Mouse (Mus musculus): ENCODE results near the gene Glyr1. TPM values are rescaled to one million over a fixed set of nuclear protein-coding genes. Genes with fewer than 3 reads are reported as not detected.

The Glyr1 gene
- polyA plus RNA-seq, 1 experiment from 2014 or later, result 228 TPM

DNA sequence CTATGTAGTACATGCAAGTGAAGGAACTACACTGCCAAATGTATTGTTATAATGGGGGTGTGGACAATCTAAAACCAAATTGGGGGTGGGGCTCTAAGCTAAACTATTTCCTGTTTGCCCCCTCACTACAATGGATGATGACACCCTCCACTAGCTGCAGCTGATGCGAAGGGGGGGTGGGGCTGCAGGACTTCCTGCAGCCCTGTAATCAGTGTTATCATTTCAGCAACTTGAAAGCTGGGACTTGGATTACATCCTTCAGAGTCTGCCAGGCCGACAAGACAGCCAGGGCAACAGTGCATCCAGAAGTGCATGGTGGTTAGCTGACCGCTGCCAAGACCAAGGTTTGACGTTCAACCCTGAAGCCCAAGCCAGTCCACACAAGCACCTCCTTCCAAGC lies 78.0 kb downstream of the Glyr1 start:
- peaks cover 19% of the 10 kb centered on the region for H3K36me3 ChIP-seq
- ATAC-seq, result no peak
- WGBS, result 90% methylated on average over 4 of the region's 4 CpGs
- H3K9me3 ChIP-seq, result no peaks in the 10 kb centered on the region
- no peaks in the 10 kb centered on the region for H3K4me1 ChIP-seq (replicated peaks)
- H3K4me2 ChIP-seq (replicated peaks), result no peak overlapping the region
- no peak overlapping the region for H3K9ac ChIP-seq (replicated peaks)
- H3K27ac ChIP-seq, result no peak overlapping the region
- no peak overlapping the region for H3K4me3 ChIP-seq (replicated peaks)
- H3K27me3 ChIP-seq, result no peaks in the 10 kb centered on the region

DNA sequence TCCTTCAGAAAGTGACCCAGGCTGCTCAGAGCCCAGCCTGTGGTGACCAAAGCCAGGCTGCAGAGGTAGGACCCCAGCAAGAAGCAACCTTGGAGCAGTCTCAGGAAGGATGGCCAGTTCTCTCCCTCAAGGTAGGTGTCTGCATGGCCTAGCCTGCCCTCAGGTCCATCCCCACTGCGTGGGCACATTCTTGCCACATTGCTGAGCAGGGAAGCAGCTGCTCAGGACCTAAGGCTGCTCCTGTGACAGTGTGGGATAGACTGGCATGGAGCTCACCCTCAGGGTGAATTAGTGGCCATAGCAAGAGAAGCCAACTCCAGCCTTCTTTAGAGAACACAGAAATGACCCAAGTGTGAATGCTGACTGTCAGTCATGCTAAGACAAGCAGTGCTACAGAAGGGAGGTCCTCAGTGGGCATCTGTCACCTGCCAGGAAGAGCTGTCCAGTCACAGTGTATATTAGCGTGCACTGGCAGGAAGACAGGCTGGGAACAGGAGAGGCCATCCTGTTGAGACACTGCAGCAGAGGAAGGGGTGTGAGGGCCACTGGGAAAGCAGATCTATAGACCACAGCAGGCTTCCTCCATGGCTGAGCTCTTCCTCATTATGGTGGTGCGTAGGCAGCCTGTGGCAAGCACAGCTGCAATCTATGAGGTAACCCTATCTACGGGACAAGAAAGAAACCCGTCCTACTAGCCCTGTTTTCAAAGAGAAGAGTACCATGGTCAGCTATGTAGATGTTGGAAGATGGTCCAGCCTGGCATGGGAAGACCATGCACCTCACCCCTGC lies 80.4 kb downstream of the Glyr1 start:
- Histone ChIP-seq H3K27me3 (no peaks in the 10 kb centered on the region), H3K4me2 (replicated peaks) (no peak overlapping the region), H3K27ac (no peak overlapping the region), H3K4me1 (replicated peaks) (peaks cover 10% of the 10 kb centered on the region), H3K36me3 (peaks cover 19% of the 10 kb centered on the region), H3K4me3 (replicated peaks) (no peak overlapping the region), H3K9me3 (no peaks in the 10 kb centered on the region), H3K9ac (replicated peaks) (no peak overlapping the region)
- ATAC-seq, result no peak
- 84% methylated on average over 5 of the region's 5 CpGs for WGBS

DNA sequence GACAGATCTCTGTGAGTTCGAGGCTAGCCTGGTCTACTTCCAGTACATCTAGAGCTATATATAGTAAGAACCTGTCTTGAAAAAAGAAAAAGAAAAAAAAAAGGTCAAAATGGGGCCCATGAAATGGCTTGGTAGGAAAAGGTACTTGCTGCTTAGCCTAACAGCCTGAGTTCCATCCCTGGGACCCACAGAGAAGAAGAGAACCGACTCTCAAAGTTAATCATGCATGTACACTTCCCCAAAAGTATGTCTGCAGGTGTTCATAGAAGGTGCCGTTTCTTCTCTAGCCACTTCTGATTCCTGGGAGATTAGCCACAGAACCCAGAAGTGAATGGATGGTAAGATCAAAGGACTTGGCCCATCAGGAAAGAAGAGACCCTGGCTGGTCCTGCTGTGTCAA lies 81.2 kb downstream of the Glyr1 start:
- Histone ChIP-seq H3K9me3 (no peaks in the 10 kb centered on the region), H3K4me2 (replicated peaks) (no peak overlapping the region), H3K36me3 (peaks cover 19% of the 10 kb centered on the region), H3K4me1 (replicated peaks) (peaks cover 12% of the 10 kb centered on the region), H3K4me3 (replicated peaks) (no peak overlapping the region), H3K27ac (no peak overlapping the region), H3K27me3 (no peaks in the 10 kb centered on the region), H3K9ac (replicated peaks) (no peak overlapping the region)
- WGBS, result 77% methylated on average over 3 of the region's 3 CpGs
- ATAC-seq, result no peak

DNA sequence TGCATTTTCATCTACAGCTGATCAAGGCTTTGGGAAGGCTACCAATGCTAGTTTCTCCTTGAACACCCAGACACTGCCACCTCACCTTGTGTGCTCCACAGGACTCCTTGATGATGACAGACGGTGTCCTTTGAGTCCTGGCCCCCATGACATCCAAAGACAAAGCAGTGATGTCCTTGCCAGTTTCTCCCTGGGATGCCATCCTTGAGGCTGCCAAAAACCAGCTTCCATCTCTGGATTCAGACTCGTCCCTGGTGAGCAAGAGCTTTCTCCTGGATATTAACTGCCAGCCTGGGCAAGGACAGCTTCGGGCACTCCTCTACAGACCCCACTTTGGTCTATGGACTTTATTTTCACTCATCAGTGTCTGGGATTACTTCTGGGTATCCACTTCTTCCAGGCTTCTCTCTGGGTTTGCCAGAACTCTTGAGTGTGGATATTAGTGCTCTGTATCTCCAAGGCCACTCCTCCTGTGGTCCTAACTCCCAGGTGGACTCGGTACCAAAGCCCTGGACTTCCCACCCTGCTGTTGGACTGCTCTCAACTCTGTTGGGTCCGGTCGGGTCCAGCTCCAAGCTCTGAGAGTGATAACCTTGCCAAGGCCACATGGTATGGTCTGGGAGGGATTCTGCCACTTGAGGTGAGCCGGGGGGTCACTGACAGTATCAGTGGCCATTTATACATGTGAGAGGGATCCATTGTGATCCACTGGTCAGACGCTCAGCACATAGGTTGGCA lies 84.1 kb downstream of the Glyr1 start:
- Histone ChIP-seq H3K4me2 (replicated peaks) (peak overlapping the region; percentile 81; the same call in 1 of the 2 replicates), H3K9ac (replicated peaks) (no peak overlapping the region)

DNA sequence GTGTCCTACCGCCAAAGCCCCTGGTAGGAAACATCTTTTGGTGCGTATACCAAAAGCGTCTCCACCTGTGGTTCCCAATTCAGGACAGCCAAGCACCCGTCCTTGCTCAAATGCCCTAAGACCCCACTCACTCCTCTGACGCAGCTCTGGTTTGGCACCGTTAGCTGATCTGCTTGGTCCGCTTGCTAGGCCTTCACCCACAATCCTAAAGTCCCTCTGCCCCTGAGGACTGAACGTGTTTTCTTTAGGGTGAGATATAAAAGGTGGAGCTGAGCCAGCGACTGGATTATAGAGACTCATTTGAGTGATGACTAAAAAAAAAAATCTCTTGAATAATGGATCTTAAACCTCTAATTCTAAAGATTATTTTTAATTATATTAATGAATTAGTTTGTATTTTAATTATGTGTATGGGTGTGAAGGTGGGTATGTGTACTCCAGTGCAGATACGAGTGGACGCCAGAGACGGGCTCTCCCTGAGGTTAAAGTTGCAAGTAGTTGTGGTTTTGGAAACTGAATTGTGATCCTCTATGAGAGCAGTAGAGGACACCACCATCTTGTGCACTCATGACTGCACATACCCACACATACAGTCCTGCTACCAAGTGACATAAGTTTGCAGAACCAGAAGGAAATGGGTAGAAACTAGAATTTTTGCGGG lies 84.8 kb downstream of the Glyr1 start:
- peak overlapping the region; percentile 81 for H3K4me2 ChIP-seq (replicated peaks)
- WGBS, result 22% methylated on average over 13 of the region's 13 CpGs
- H3K27me3 ChIP-seq, result no peaks in the 10 kb centered on the region
- H3K36me3 ChIP-seq, result peaks cover 15% of the 10 kb centered on the region
- peak overlapping the region; percentile 92 for H3K9ac ChIP-seq (replicated peaks)
- peaks cover 29% of the 10 kb centered on the region for H3K4me1 ChIP-seq (replicated peaks)
- H3K4me3 ChIP-seq (replicated peaks), result peak overlapping the region; percentile 94
- peak; percentile 18 for ATAC-seq
- H3K27ac ChIP-seq, result peak overlapping the region; percentile 89
- H3K9me3 ChIP-seq, result no peaks in the 10 kb centered on the region

More for the DNA sequence above, 84.1 kb downstream of the Glyr1 start:
- H3K9me3 ChIP-seq, result no peaks in the 10 kb centered on the region
- H3K4me1 ChIP-seq (replicated peaks), result peaks cover 29% of the 10 kb centered on the region
- ATAC-seq, result no peak
- peaks cover 10% of the 10 kb centered on the region for H3K36me3 ChIP-seq
- no peaks in the 10 kb centered on the region for H3K27me3 ChIP-seq
- WGBS, result 87% methylated on average over 8 of the region's 8 CpGs
- H3K27ac ChIP-seq, result no peak overlapping the region
- H3K4me3 ChIP-seq (replicated peaks), result peak overlapping the region; percentile 94; the same call in 1 of the 2 replicates

Other genes starting within 250 kb of the Glyr1 start
- gene 4930562C15Rik, start 214.4 kb downstream of the Glyr1 start, polyA plus RNA-seq (2015; fragmentation: Nextera tagmentation; extraction: Ambion mirVana), result 0.40 and 0.50 TPM in 2 replicates
- 45.8 and 46.2 TPM in 2 replicates for gene Ubald1, start 169.5 kb downstream of the Glyr1 start, polyA plus RNA-seq (2015; fragmentation: Nextera tagmentation; extraction: Ambion mirVana)
- gene Mgrn1, start 163.6 kb downstream of the Glyr1 start, polyA plus RNA-seq (2015; fragmentation: Nextera tagmentation; extraction: Ambion mirVana), result 100 and 101 TPM in 2 replicates
- 130 and 131 TPM in 2 replicates for gene Nudt16l1, start 111.1 kb downstream of the Glyr1 start, polyA plus RNA-seq (2015; fragmentation: Nextera tagmentation; extraction: Ambion mirVana)
- gene Anks3, start 85.7 kb downstream of the Glyr1 start, polyA plus RNA-seq (2015; fragmentation: Nextera tagmentation; extraction: Ambion mirVana), result 79.1 and 85.4 TPM in 2 replicates
- gene Sept12, start 52.0 kb downstream of the Glyr1 start, polyA plus RNA-seq (2015; fragmentation: Nextera tagmentation; extraction: Ambion mirVana), result not detected in 2 replicates
- gene Smim22, start 42.6 kb downstream of the Glyr1 start, polyA plus RNA-seq (2015; fragmentation: Nextera tagmentation; extraction: Ambion mirVana), result 0.81 TPM in 1 of 2 replicates, not detected in the other
- gene Rogdi, start 36.3 kb downstream of the Glyr1 start, polyA plus RNA-seq (2015; fragmentation: Nextera tagmentation; extraction: Ambion mirVana), result 137 and 139 TPM in 2 replicates
- gene Ubn1, start 194 bp upstream of the Glyr1 start, polyA plus RNA-seq (2015; fragmentation: Nextera tagmentation; extraction: Ambion mirVana), result 17.6 and 19.6 TPM in 2 replicates
- 0.12 and 0.13 TPM in 2 replicates for gene Ppl, start 82.6 kb upstream of the Glyr1 start, polyA plus RNA-seq (2015; fragmentation: Nextera tagmentation; extraction: Ambion mirVana)
- gene Sec14l5, start 97.2 kb upstream of the Glyr1 start, polyA plus RNA-seq (2015; fragmentation: Nextera tagmentation; extraction: Ambion mirVana), result 0.98 and 1.1 TPM in 2 replicates
- gene Nagpa, start 154.1 kb upstream of the Glyr1 start, polyA plus RNA-seq (2015; fragmentation: Nextera tagmentation; extraction: Ambion mirVana), result 8.6 and 10.1 TPM in 2 replicates
- gene AU021092, start 172.4 kb upstream of the Glyr1 start, polyA plus RNA-seq (2015; fragmentation: Nextera tagmentation; extraction: Ambion mirVana), result 11.7 and 12.2 TPM in 2 replicates
- gene Alg1, start 183.8 kb upstream of the Glyr1 start, polyA plus RNA-seq (2015; fragmentation: Nextera tagmentation; extraction: Ambion mirVana), result 30.8 and 35.3 TPM in 2 replicates
- 8.1 and 8.5 TPM in 2 replicates for gene Eef2kmt, start 206.1 kb upstream of the Glyr1 start, polyA plus RNA-seq (2015; fragmentation: Nextera tagmentation; extraction: Ambion mirVana)

Data from midbrain, embryonic 13.5 days (tissue).